Mouse (Mus musculus) cerebellum, adult 2 months (tissue): Measurements from ENCODE around the gene Rasgrp2.

Source experiments
- CTCF ChIP-seq: fragments of 200-500 bp; IDR thresholded peaks from 2 replicates; pipeline ENCODE4 v1.5.1; 2011; ENCODE audit warnings: low read depth, mild to moderate bottlenecking, control low read depth, low read length, moderate library complexity, borderline replicate concordance; ENCODE audit not compliant: insufficient read depth
- POLR2A ChIP-seq: fragments of 200-500 bp; IDR thresholded peaks from 2 replicates; pipeline ENCODE4 v1.6.1; 2011; ENCODE audit warnings: low read length, control low read depth, borderline replicate concordance; ENCODE audit not compliant: insufficient read depth

DNA sequence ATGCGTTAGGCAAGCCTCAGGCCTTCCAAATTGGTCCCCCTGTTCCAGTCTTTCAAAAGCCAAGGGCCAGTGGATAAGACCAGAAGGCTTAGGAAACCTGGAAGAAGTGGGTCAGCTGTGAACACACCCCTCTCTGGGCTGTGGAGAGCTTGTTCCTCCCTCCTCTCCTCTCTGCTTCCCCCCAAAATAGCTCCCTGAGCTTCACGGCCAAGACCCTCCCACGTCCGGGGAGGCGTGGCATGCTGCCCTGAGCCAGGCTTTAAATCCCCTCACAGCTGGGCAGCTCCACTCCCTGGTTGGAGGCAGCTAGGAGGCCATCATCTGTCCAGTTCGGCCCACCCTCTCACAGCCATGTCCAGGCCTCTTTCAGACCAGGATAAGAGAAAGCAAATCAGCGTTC is 15.0 kb upstream of the Rasgrp2 start, which contains the start of gene Pygm:
- TF ChIP-seq POLR2A (no peak), CTCF (no peak)
